Mouse (Mus musculus): Measurements from ENCODE around the gene Csnk1g1. TPM values are rescaled to one million over a fixed set of nuclear protein-coding genes. Genes with fewer than 3 reads are reported as not detected.

Gene Csnk1g1
- polyA plus RNA-seq, 1 experiment from 2014 or later: 20.8 TPM

DNA sequence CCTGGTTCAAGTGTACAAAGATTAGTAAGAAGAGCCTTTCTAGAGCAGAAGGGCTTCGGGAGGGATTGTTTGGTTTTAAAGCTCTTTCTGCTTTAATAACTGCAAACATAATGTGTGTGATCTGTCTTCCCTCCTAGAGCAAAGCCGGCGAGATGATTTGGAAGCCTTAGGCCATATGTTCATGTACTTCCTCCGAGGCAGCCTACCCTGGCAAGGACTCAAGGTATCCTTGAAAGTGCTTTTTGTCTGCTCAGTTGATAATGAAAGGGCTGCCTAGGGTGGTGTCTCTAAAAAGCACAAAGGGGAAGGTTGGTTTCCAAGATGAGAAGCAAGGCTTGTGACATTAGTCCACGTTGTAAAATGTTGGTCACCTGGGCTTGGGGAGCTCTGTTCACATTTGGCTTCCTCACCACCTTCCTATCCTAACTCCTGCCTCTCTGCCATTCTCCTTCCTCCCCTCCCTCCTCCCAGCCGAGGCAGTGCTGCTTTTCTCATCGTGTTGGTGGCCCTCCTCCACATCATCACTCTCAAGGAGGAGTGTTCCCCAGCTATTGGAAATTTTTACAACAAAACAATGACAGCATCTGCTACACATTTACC is 99.0 kb downstream of the Csnk1g1 start:
- whole genome bisulfite sequencing: 70% methylated on average over 7 of the region's 7 CpGs
- peaks cover 8% of the 10 kb centered on the region; the same call in 1 of the 2 replicates for H3K4me1 ChIP-seq
- H3K4me3 ChIP-seq: no peak overlapping the region
- H3K9ac ChIP-seq: no peak overlapping the region
- no peaks in the 10 kb centered on the region for H3K27me3 ChIP-seq
- H3K9me3 ChIP-seq (replicated peaks): no peaks in the 10 kb centered on the region
- no peak for ATAC-seq
- no peak overlapping the region for H3K4me2 ChIP-seq
- H3K27ac ChIP-seq: no peak overlapping the region
- peaks cover 26% of the 10 kb centered on the region; the same call in 1 of the 2 replicates for H3K36me3 ChIP-seq (ENCODE audit: poor library complexity, severe bottlenecking)

DNA sequence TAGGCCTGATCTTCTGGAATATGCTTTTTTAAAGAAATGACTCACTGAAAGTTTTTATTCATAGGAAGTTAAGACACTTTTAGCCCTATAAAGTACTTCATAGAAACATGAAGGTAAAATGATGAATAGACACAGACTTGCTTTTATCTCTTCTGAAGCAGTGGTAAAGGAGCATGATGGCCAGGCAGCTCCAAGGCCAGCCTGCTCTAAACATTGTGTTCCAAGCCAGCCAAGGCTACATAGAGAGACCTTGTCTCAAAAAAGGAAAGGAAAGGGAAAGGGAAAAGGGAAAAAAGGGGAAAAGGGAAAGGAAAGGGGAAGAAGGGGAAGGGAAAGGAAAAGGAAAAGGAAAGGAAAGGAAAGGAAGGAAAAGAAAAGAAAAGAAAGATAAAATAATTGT is 111.9 kb downstream of the Csnk1g1 start:
- Histone ChIP-seq H3K9me3 (replicated peaks) (no peaks in the 10 kb centered on the region), H3K36me3 (ENCODE audit: poor library complexity, severe bottlenecking) (peaks cover 27% of the 10 kb centered on the region), H3K27ac (no peak overlapping the region), H3K27me3 (no peaks in the 10 kb centered on the region), H3K4me1 (no peaks in the 10 kb centered on the region), H3K4me2 (no peak overlapping the region), H3K4me3 (no peak overlapping the region), H3K9ac (no peak overlapping the region)
- ATAC-seq: no peak

DNA sequence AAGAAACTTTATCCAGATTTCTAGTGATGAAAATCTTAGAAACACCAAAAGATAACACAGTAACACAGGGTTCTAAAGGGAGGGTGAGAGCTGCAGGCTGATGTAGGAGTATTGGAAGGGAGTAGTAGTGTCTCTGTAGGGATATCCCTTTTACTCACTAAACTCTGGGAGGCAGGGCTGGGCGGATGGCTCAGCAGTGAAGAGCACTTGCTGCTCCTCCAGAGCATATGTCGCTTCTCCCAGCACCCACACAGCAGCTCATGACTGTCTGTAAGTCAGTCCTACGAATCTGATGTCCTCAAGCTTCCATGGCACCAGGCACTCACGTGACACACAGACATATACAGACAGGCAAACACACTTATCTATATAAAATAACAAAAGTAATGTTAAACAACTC is 129.4 kb downstream of the Csnk1g1 start:
- 86% methylated on average over 4 of the region's 4 CpGs for WGBS
- no peaks in the 10 kb centered on the region for H3K27me3 ChIP-seq
- H3K4me1 ChIP-seq: no peaks in the 10 kb centered on the region
- no peak for ATAC-seq
- H3K36me3 ChIP-seq (ENCODE audit: poor library complexity, severe bottlenecking): peaks cover 65% of the 10 kb centered on the region
- no peak overlapping the region for H3K27ac ChIP-seq
- no peak overlapping the region for H3K4me3 ChIP-seq
- no peaks in the 10 kb centered on the region for H3K9me3 ChIP-seq (replicated peaks)
- no peak overlapping the region for H3K9ac ChIP-seq
- no peak overlapping the region for H3K4me2 ChIP-seq

DNA sequence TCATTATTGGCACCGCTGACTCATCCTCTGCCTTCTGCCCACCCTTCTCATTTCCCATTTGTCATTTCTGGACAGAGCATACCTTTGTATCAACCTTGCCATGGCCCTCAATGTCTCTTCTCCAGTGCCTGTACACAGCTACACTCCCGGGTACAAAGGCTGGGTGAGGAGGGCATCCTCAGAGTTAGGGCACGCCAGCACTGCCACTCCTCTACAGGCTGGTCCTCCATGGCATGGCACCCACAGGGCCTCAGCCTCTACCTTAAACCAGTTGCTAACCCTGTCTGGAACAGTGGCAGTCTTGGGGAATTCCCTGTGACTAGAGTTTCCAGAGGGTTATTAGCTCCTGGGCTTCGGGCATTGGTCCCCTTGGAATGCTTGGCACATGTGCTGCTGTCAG is 129.9 kb downstream of the Csnk1g1 start:
- no peak overlapping the region for H3K9ac ChIP-seq
- no peak overlapping the region for H3K4me3 ChIP-seq
- no peak overlapping the region for H3K4me2 ChIP-seq
- no peaks in the 10 kb centered on the region for H3K27me3 ChIP-seq
- H3K27ac ChIP-seq: no peak overlapping the region
- ATAC-seq: no peak
- H3K9me3 ChIP-seq (replicated peaks): no peaks in the 10 kb centered on the region
- peaks cover 60% of the 10 kb centered on the region for H3K36me3 ChIP-seq (ENCODE audit: poor library complexity, severe bottlenecking)
- no peaks in the 10 kb centered on the region for H3K4me1 ChIP-seq
- 92% methylated on average over 4 of the region's 4 CpGs for WGBS

- Histone ChIP-seq H3K36me3 (ENCODE audit: poor library complexity, severe bottlenecking) (peaks cover 60% of the 10 kb centered on the region), H3K27ac (no peak overlapping the region), H3K4me2 (no peak overlapping the region), H3K9ac (no peak overlapping the region), H3K9me3 (replicated peaks) (no peaks in the 10 kb centered on the region), H3K4me1 (no peaks in the 10 kb centered on the region), H3K4me3 (no peak overlapping the region), H3K27me3 (no peaks in the 10 kb centered on the region)
- ATAC-seq: no peak
- 87% methylated on average over 4 of the region's 4 CpGs for WGBS
Observed at GRCm38 (mm10) chr9:66039290-66039689, 130.6 kb downstream of the Csnk1g1 start.

DNA sequence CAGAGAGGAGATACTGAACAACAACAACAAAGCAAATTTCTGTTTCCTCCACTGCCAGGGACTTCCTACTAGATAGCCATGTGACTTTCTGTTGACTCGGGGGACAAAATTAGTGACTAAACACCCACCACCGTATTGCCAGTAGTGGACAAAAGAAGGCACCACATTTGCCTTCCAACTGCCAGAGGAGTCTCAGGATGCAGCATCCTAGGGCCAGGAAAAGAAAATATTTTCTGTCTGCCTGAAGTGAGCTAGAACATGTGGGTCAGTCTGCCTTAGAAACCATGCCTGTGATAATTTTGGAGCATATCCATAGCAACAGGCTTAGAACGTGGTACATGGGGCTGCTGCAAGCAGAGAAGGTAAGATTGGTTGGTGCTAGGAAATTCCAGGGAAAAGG is 132.1 kb downstream of the Csnk1g1 start:
- Histone ChIP-seq H3K9me3 (replicated peaks) (no peaks in the 10 kb centered on the region), H3K4me3 (no peak overlapping the region), H3K4me2 (no peak overlapping the region), H3K4me1 (no peaks in the 10 kb centered on the region), H3K27me3 (no peaks in the 10 kb centered on the region), H3K36me3 (ENCODE audit: poor library complexity, severe bottlenecking) (peaks cover 53% of the 10 kb centered on the region), H3K9ac (no peak overlapping the region), H3K27ac (no peak overlapping the region)
- 93% methylated on average over 3 of the region's 3 CpGs for WGBS
- no peak for ATAC-seq

GRCm38 (mm10) chr9:66042331-66042730 is 133.6 kb downstream of the Csnk1g1 start:
- WGBS: 91% methylated on average over 4 of the region's 4 CpGs
- Histone ChIP-seq H3K9ac (no peak overlapping the region), H3K27me3 (no peaks in the 10 kb centered on the region), H3K27ac (no peak overlapping the region), H3K9me3 (replicated peaks) (no peaks in the 10 kb centered on the region), H3K4me1 (no peaks in the 10 kb centered on the region), H3K4me2 (no peak overlapping the region), H3K36me3 (ENCODE audit: poor library complexity, severe bottlenecking) (peaks cover 45% of the 10 kb centered on the region), H3K4me3 (no peak overlapping the region)
- ATAC-seq: no peak

GRCm38 (mm10) chr9:66043241-66043640 is 134.5 kb downstream of the Csnk1g1 start:
- no peak for ATAC-seq

DNA sequence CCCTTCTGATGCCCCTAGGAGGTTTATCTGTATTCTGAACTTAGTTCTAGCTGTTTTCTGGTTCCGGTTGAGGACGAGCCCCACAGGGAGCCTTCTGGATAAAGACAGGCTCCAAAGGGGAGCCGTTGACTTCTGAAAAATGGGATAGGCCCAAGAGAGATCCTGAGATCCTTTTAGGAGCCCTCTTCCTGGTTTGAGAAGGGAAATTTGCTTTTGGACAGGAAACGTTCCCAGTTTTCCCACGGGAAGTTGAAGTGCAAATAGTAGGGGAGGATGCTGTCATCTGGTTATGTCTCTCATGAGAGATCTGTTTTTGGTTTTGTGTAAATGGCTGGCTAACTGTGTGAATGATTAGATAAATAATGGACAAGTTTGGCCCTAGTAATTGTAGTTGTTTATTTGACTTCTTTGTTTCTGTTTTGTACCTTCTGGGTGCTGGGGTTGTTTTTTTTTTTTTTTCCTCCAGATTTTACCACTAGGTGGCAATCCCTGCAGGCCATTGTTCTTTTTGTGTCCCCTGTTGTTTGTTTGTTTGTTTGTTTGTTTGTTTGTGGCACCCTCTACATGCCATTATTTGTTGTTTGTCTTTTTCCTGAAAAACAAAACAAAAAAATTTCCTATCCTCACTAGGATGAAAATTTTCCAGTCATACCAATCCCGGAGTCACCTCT is 141.3 kb downstream of the Csnk1g1 start:
- H3K9me3 ChIP-seq (replicated peaks): peaks cover 4% of the 10 kb centered on the region; the same call in 1 of the 2 replicates
- no peak overlapping the region for H3K4me3 ChIP-seq
- H3K36me3 ChIP-seq (ENCODE audit: poor library complexity, severe bottlenecking): no peaks in the 10 kb centered on the region
- no peak overlapping the region for H3K9ac ChIP-seq
- H3K4me1 ChIP-seq: no peaks in the 10 kb centered on the region
- ATAC-seq: no peak
- H3K27ac ChIP-seq: no peak overlapping the region
- no peaks in the 10 kb centered on the region for H3K27me3 ChIP-seq
- WGBS: 81% methylated on average over 6 of the region's 6 CpGs
- no peak overlapping the region for H3K4me2 ChIP-seq

More at GRCm38 (mm10) chr9:66043241-66043640, 134.5 kb downstream of the Csnk1g1 start:
- Histone ChIP-seq H3K27ac (no peak overlapping the region), H3K4me1 (no peaks in the 10 kb centered on the region), H3K27me3 (no peaks in the 10 kb centered on the region), H3K9me3 (replicated peaks) (no peaks in the 10 kb centered on the region), H3K36me3 (ENCODE audit: poor library complexity, severe bottlenecking) (peaks cover 41% of the 10 kb centered on the region), H3K4me3 (no peak overlapping the region), H3K4me2 (no peak overlapping the region), H3K9ac (no peak overlapping the region)
- WGBS: 96% methylated on average over 3 of the region's 3 CpGs

DNA sequence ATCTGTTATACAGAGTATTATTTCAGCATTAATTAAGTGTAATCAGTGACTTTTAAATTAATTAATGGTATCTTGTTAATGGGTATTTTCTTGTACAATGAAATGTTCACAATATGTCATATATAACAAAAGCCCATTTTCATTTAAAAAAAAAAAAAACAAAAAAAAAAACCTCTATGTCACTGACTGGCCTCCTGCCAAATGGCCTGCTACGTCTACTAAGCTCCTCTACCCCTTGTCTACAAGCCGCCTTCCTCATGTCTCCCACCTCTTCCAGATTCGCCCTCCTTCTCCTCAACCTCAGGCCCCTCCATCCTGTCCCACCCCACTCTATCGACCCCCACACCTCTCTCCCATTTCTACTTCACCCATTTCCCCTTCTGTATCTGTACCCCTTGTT is 142.8 kb downstream of the Csnk1g1 start:
- H3K4me3 ChIP-seq: no peak overlapping the region
- H3K27ac ChIP-seq: no peak overlapping the region
- H3K4me2 ChIP-seq: no peak overlapping the region
- 66% methylated on average over 4 of the region's 4 CpGs for WGBS
- no peaks in the 10 kb centered on the region for H3K4me1 ChIP-seq
- no peaks in the 10 kb centered on the region for H3K36me3 ChIP-seq (ENCODE audit: poor library complexity, severe bottlenecking)
- ATAC-seq: no peak
- no peak overlapping the region for H3K9ac ChIP-seq
- no peaks in the 10 kb centered on the region for H3K27me3 ChIP-seq
- H3K9me3 ChIP-seq (replicated peaks): peaks cover 4% of the 10 kb centered on the region; the same call in 1 of the 2 replicates

DNA sequence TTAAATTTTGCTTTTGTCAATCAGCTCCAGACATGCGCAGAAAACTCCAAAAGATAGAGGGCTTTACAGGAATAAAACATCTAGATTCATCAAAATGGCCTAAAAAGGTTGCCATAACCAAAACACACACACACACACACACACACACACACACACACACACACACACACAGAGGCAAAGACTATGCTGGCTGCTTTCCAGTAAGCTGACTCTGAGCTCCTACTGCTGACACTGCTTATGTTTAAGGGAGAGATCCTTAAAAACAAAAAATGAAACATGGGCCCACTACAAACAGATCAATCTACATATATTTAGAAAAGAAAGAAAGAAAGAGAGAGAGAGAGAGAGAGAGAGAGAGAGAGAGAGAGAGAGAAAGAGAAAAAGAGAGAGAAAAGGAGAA is 144.0 kb downstream of the Csnk1g1 start:
- Histone ChIP-seq H3K27ac (no peak overlapping the region), H3K36me3 (ENCODE audit: poor library complexity, severe bottlenecking) (no peaks in the 10 kb centered on the region), H3K9me3 (replicated peaks) (peaks cover 4% of the 10 kb centered on the region; the same call in 1 of the 2 replicates), H3K4me1 (no peaks in the 10 kb centered on the region), H3K9ac (no peak overlapping the region), H3K4me3 (no peak overlapping the region), H3K27me3 (no peaks in the 10 kb centered on the region), H3K4me2 (no peak overlapping the region)
- WGBS: 90% methylated on average over 1 of the region's 1 CpGs
- no peak for ATAC-seq

DNA sequence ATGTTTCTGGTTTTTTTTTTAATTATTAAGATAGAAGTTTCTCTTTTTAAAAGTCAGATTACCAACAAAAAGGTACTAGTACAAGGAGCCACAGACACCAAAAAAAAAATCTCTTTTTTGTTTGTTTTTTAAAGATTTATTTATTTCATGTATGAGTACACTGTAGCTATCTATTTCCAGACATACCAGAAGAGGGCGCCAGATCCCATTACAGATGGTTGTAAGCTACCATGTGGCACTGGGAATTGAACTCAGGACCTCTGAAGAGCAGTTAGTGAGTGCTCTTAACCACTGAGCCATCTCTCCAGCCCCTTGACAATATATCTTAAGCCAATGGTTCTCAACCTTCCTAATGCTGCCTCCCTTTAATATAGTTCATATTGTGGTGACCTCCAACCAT is 144.9 kb downstream of the Csnk1g1 start:
- Histone ChIP-seq H3K9ac (no peak overlapping the region), H3K4me1 (no peaks in the 10 kb centered on the region), H3K4me2 (no peak overlapping the region), H3K36me3 (ENCODE audit: poor library complexity, severe bottlenecking) (no peaks in the 10 kb centered on the region), H3K4me3 (no peak overlapping the region), H3K27me3 (no peaks in the 10 kb centered on the region), H3K27ac (no peak overlapping the region), H3K9me3 (replicated peaks) (peaks cover 4% of the 10 kb centered on the region; the same call in 1 of the 2 replicates)
- no peak for ATAC-seq
- 30% methylated on average over 1 of the region's 1 CpGs for WGBS

Data from forebrain, embryonic 13.5 days (tissue).